Mouse (Mus musculus): ENCODE results near the gene Zpbp. TPM values are rescaled to one million over a fixed set of nuclear protein-coding genes. Genes with fewer than 3 reads are reported as not detected.

Gene Zpbp
- 1 to 10 TPM in 1 of 2 experiments, under 1 TPM in 1; 0.75 to 1.0 TPM for total RNA-seq (2021)

GRCm38 (mm10) chr11:11461635-11462560 is at the start of gene Zpbp, which contains the start of gene Spata48:
TSS of gene Zpbp (minus strand) at chr11:11462408.
TSS of gene Spata48 (plus strand) at chr11:11462094.
- DNase-seq (ENCODE audit: extremely low spot score in 1 of 2, low spot score in 1 of 2): peak; percentile 84

DNA sequence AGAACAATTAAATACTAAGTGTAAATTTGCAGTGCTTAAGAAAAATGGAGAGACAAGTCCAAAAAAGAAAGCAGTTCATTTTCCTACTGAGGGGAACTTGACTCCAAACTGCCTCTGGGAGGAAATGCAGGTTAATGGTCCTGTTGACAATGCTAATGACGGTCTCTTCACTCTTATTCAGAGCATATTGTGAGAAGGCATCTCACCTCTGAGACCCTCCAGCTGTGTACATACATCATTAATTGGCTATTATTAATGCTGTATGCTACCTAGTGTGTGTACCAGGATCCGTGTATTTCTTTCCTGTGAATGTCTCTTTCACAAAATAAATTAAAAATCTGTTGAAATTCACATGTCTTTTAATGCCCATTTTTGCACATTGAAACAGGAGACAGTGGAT is 47.2 kb upstream of the Zpbp start:
- DNase-seq (ENCODE audit: extremely low spot score in 1 of 2, low spot score in 1 of 2): no peak

DNA sequence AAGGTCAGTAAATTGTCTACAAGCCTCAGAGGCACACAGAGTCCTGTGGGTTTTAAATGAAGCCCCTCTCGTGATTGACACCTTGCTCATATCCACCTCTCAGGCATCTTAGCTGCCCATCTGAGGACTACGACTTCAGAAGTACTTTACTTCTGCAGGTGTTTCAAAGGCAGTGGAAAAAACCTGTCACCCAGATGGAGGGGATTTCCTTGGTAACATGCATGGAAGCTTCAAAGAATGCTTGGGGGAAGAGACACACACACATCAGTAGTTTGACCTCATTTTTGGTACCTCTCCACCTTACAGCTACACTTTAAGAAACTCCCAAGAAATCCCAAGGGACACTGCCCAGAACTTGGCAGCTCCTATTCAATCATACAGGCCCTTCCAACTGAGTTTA is 44.0 kb upstream of the Zpbp start:
- DNase-seq (ENCODE audit: extremely low spot score in 1 of 2, low spot score in 1 of 2): no peak

DNA sequence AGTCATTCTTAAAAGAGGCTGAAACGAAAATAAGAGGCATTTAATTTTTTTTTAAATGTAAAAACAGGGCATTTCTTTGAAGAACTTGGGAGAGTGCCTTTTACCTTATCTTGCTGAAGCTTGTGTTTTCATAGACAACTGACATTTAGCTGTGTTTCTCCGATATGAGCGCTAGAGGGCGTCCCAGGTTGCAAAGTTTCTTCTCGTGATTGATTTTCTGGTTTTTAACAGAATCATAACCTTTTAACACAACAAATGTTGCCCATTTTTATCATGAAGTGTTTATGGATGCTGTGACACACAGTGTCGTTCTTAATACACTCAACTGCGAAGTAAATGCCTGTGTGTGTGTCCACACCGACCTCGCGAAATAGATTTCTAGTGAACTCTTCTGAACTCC is 37.7 kb upstream of the Zpbp start:
- DNase-seq (ENCODE audit: extremely low spot score in 1 of 2, low spot score in 1 of 2): peak; percentile 15 to 35

GRCm38 (mm10) chr11:11495697-11496096 is 33.5 kb upstream of the Zpbp start:
- DNase-seq (ENCODE audit: extremely low spot score in 1 of 2, low spot score in 1 of 2): no peak

DNA sequence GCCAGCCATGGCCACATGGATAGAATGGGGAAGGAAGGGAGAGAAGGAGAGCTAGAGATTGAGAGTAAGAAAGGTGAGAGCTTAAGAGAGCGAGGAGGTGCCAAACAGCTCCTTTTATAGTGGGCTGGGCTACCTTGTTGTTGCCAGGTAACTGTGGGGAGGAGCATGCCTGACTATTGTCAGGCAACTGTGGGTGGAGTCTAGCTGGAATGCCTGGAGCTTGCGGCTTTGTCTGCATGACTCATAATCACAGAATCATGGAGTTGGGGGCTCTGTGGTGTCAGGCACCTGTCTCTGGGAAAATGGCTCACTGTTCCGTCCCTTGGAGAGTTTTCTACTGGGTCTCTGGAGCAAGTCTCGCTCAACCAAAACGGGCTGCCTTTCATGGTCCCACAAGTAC is 29.8 kb upstream of the Zpbp start:
- DNase-seq (ENCODE audit: extremely low spot score in 1 of 2, low spot score in 1 of 2): no peak

- no peak for DNase-seq (ENCODE audit: extremely low spot score in 1 of 2, low spot score in 1 of 2)
These were observed 22.2 kb upstream of the Zpbp start for GRCm38 (mm10) chr11:11484378-11484777.

- DNase-seq (ENCODE audit: extremely low spot score in 1 of 2, low spot score in 1 of 2): no peak
These were observed 6.7 kb upstream of the Zpbp start for GRCm38 (mm10) chr11:11468924-11469323.

- DNase-seq (ENCODE audit: extremely low spot score in 1 of 2, low spot score in 1 of 2): no peak
These were observed 318 bp upstream of the Zpbp start for GRCm38 (mm10) chr11:11462561-11462890.

DNA sequence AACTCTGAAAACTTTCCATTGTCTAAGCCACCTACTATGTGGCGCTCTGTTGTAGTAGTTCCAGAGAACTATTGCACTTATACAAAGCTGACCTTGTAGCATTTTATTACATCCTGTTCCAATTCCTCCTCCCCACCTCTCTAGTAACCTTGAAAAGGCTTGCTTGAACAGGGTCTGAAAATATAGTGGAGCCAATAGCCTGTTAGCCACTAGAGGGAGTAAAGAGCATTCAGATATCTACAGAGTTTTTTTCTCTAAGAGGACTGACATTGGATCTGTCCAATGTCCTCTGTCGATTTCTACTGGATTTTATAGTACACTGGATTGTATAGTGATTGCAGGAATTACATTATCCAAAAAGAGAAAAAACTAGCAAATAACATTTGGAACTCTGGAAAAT is 7.2 kb downstream of the Zpbp start:
- DNase-seq (ENCODE audit: extremely low spot score in 1 of 2, low spot score in 1 of 2): no peak

GRCm38 (mm10) chr11:11417356-11417755 is 44.9 kb downstream of the Zpbp start:
- DNase-seq (ENCODE audit: extremely low spot score in 1 of 2, low spot score in 1 of 2): no peak

GRCm38 (mm10) chr11:11414188-11414587 is 48.0 kb downstream of the Zpbp start:
- DNase-seq (ENCODE audit: extremely low spot score in 1 of 2, low spot score in 1 of 2): no peak

DNA sequence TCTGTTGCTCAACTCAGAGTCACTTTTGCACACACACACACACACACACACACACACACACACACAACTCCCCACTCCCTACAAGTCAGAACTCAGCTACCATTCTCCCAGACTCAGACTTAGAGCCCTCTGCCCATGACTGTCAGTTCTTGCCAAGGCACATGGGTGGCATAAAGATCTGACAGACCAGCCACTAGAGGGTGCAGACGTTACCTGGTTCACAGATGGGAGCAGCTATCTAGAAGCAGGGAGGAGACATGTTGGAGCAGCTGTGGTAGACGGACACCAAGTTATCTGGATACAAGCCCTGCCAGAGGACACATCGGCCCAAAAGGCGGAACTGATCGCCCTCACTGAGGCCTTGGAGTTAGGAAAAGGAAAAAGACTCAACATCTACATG is 67.5 kb downstream of the Zpbp start:
- DNase-seq (ENCODE audit: extremely low spot score in 1 of 2, low spot score in 1 of 2): no peak

DNA sequence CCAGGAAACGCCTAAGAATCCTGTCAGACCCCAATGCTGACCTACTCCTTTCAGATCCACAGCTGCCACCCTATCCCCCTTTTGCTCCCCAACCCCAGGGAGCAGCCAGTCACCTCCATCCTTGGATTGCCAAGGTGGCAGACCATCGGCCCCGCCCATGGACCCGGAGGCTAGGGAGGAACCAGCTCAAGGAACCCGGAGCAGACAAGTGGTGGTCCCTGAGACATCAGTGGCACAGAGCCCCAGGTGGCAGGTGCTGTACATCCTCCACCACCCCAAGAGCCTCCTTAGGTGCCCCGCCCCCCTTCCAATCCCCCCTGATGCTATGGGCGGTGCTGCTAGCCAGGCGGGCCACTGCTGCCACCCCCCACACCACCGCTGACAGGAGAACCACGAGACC is 69.0 kb downstream of the Zpbp start:
- no peak for DNase-seq (ENCODE audit: extremely low spot score in 1 of 2, low spot score in 1 of 2)

DNA sequence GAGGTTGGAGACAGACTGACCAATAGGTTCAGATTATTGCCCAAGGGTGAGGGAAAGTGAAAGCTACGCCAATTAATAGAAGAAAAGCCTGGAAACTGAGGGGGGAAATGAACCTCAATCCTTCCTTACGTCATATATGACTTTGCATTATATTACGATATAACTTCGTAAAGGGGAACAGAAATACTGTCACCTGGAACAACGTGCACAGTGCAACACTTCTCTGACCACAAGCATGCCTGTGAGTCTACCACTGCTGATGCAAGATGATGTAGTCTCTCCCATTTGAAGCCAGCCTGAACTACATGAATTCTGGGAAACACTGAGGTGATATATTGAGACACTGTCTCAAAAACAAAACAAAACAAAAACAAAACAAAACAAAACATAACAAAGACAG is 90.9 kb downstream of the Zpbp start:
- no peak for DNase-seq (ENCODE audit: extremely low spot score in 1 of 2, low spot score in 1 of 2)

GRCm38 (mm10) chr11:11283512-11283911 is 178.7 kb downstream of the Zpbp start:
- no peak for DNase-seq (ENCODE audit: extremely low spot score in 1 of 2, low spot score in 1 of 2)

DNA sequence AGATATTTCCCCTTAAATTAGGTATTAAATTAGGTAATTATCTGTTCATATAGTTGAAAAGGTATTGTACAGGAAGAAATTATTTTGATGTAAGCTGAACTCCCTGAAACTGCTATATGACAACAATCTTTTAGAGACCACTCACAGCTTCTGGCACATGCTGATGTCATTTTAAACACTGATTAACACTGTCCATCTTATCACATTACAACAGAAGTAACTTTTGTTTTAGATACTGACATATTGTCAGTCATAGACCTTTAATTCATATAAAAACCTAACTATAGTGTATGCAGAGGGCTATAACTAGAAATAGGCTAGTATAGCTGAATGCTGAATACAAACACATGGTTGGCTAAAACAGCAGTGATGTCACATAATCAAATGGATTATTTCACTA is 182.1 kb downstream of the Zpbp start:
- DNase-seq (ENCODE audit: extremely low spot score in 1 of 2, low spot score in 1 of 2): no peak

DNA sequence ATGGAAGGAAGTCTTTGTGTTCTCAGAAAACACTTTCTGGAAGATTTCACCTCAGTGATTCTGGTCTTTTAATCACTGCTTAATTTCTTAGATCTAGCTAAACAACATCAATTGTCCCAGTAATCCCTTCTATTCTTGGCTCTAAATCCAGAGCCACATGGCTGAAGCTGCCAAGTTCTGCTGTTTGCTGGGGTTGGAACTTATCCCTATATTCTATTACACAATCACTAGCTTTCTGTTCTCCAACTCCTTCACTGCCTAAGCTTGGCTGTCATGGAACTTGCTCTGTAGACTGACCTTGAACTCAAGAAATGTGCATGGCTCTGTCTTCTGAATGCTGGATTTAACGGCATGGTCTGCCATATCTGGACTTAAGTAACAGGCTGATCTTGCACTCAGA is 204.9 kb downstream of the Zpbp start:
- no peak for DNase-seq (ENCODE audit: extremely low spot score in 1 of 2, low spot score in 1 of 2)

GRCm38 (mm10) chr11:11242694-11243377 is 219.4 kb downstream of the Zpbp start:
- DNase-seq (ENCODE audit: extremely low spot score in 1 of 2, low spot score in 1 of 2): no peak

- no peak for DNase-seq (ENCODE audit: extremely low spot score in 1 of 2, low spot score in 1 of 2)
These were observed 222.9 kb downstream of the Zpbp start for GRCm38 (mm10) chr11:11239346-11239745.

All from layer of hippocampus, postnatal 25 days (tissue).